22 mouse cellular contexts compared by ENCODE assay signal in the genomic region with DNA sequence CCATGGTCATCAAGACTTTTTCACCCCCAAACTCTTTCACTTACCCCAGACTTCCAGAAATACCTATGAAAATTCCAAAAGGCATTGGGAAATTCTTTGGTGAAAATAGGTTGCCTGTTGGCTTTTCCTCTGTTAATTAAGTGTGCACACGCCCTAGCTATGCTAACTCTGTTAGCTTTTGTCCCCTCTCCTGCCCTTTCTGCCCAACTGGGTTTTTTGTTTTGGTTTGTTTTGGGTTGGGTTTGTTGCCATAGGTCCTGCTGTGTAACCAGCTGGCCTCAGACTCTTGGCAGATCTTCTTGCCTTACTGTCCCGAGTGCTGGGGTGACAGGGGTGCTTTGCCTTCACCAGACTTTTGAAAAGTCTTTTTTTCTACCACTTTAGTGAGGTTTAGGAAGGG. TPM values are rescaled to one million over a fixed set of nuclear protein-coding genes. Genes with fewer than 3 reads are reported as not detected.
A peak's percentile ranks its signal among the peaks of the same experiment; 100 is the strongest.
DNase-seq lines count a peak whose midpoint lies in the region; ATAC-seq and TF ChIP-seq lines count a peak whose summit lies in the region.
"Had no signal": no experiment of that assay in that cellular context is flagged by ENCODE, and none has a peak within 500 bp of the region (broad histone marks: within the 10 kb centered on the region; RNA-seq: fewer than 3 reads in every experiment).

No protein-coding gene starts in this region.

- H3K36me3 ChIP-seq in hindbrain, postnatal 0 days (ENCODE audit: insufficient read depth, low read length), result no peaks in the 10 kb centered on the region
- no peaks in the 10 kb centered on the region for H3K36me3 ChIP-seq in hindbrain, embryonic 12.5 days
- H3K36me3 ChIP-seq: heart, embryonic 12.5 days; limb, embryonic 15.5 days; midbrain, embryonic 10.5 days; neural tube, embryonic 13.5 days had no signal

- no peak overlapping the region for H3K4me2 ChIP-seq in hindbrain, postnatal 0 days (ENCODE audit: low read depth, low read length)
- H3K4me2 ChIP-seq in hindbrain, embryonic 12.5 days (replicated peaks), result no peak overlapping the region
- H3K4me2 ChIP-seq: heart, embryonic 12.5 days; limb, embryonic 15.5 days; lung, embryonic 14.5 days; neural tube, embryonic 13.5 days had no signal

- no peak overlapping the region for H3K27ac ChIP-seq in hindbrain, postnatal 0 days
- no peak overlapping the region for H3K27ac ChIP-seq in hindbrain, embryonic 12.5 days
- H3K27ac ChIP-seq: limb, embryonic 15.5 days; midbrain, embryonic 10.5 days; neural tube, embryonic 13.5 days had no signal

- H3K4me1 ChIP-seq in hindbrain, postnatal 0 days (ENCODE audit: insufficient read depth, low read length), result no peaks in the 10 kb centered on the region; the same call in 1 of the 2 replicates
- H3K4me1 ChIP-seq in hindbrain, embryonic 12.5 days, result no peaks in the 10 kb centered on the region
- H3K4me1 ChIP-seq: heart, embryonic 12.5 days had no signal

- H3K9me3 ChIP-seq in hindbrain, postnatal 0 days (ENCODE audit: low read length), result no peaks in the 10 kb centered on the region
- no peaks in the 10 kb centered on the region for H3K9me3 ChIP-seq in hindbrain, embryonic 12.5 days (replicated peaks)
- H3K9me3 ChIP-seq: limb, embryonic 15.5 days; midbrain, embryonic 10.5 days; neural tube, embryonic 13.5 days had no signal

- no peak overlapping the region for H3K9ac ChIP-seq in hindbrain, postnatal 0 days (replicated peaks; ENCODE audit: low read length)
- H3K9ac ChIP-seq in hindbrain, embryonic 12.5 days, result no peak overlapping the region
- H3K9ac ChIP-seq: heart, embryonic 12.5 days; limb, embryonic 15.5 days; lung, embryonic 14.5 days; neural tube, embryonic 13.5 days had no signal

- ATAC-seq in hindbrain, postnatal 0 days, result no peak
- ATAC-seq in hindbrain, embryonic 12.5 days (ENCODE audit: low FRiP score), result no peak
- ATAC-seq: forebrain, embryonic 14.5 days; Patski had no signal

- TF ChIP-seq CTCF in hindbrain, postnatal 0 days (IDR thresholded peaks at IDR 0.05; ENCODE audit: low read depth), result no peak

- no peaks in the 10 kb centered on the region for H3K27me3 ChIP-seq in hindbrain, postnatal 0 days (ENCODE audit: insufficient read depth, low read length)
- H3K27me3 ChIP-seq in hindbrain, embryonic 12.5 days, result no peaks in the 10 kb centered on the region
- H3K27me3 ChIP-seq: heart, embryonic 12.5 days; limb, embryonic 15.5 days; neural tube, embryonic 13.5 days had no signal

- WGBS in hindbrain, postnatal 0 days, result 9% methylated on average over 2 of the region's 2 CpGs
- WGBS in hindbrain, embryonic 12.5 days, result 4% methylated on average over 2 of the region's 2 CpGs

- DNase-seq in hindbrain, postnatal 0 days (ENCODE audit: low spot score), result peak; percentile 22
- peak; percentile 40 for DNase-seq in MN1 (ENCODE audit: low spot score)
- DNase-seq in cerebellum, adult 11-12 months, result peak; percentile 87
- peak; percentile 84 to 86 for DNase-seq in cerebellum, postnatal 25 days
- no peak for DNase-seq in left cerebral cortex, adult 9 months (ENCODE audit: low spot score in 2 of 2)
- DNase-seq in embryo, embryonic 9.5 days (ENCODE audit: extremely low spot score), result no peak
- no peak for DNase-seq in urinary bladder, postnatal 10 days (ENCODE audit: low spot score)
- DNase-seq: adrenal gland, adult 2 months; gastrocnemius, postnatal 36 days; kidney, adult 9 months; kidney, postnatal 36 days; lung, embryonic 14.5 days had no signal

- H3K4me3 ChIP-seq in hindbrain, postnatal 0 days (ENCODE audit: low read length), result no peak overlapping the region
- no peak overlapping the region for H3K4me3 ChIP-seq in hindbrain, embryonic 12.5 days
- H3K4me3 ChIP-seq: erythroblast, embryonic 14.5 days; heart, embryonic 12.5 days; limb, embryonic 15.5 days; midbrain, embryonic 10.5 days; neural tube, embryonic 13.5 days had no signal

RNA-seq across cellular contexts. Expression of a gene that starts 13.7 kb away (rescaled TPM):
- total RNA-seq in hindbrain, postnatal 0 days (2014; rRNA removed), result 52.9 and 56.2 TPM in 2 replicates
- 22.3 and 22.7 TPM in 2 replicates for polyA plus RNA-seq in hindbrain, postnatal 0 days (2015; fragmentation: Nextera tagmentation; extraction: Ambion mirVana)
- polyA plus RNA-seq in hindbrain, embryonic 12.5 days (2016; fragmentation: Nextera tagmentation; extraction: Ambion mirVana), result 25.9 and 26.8 TPM in 2 replicates

RNA-seq across cellular contexts. Expression of a gene that starts 29.3 kb away (rescaled TPM):
- total RNA-seq in hindbrain, postnatal 0 days (2014; rRNA removed), result not detected in 2 replicates
- not detected in 2 replicates for polyA plus RNA-seq in hindbrain, postnatal 0 days (2015; fragmentation: Nextera tagmentation; extraction: Ambion mirVana)
- not detected in 2 replicates for polyA plus RNA-seq in hindbrain, embryonic 12.5 days (2016; fragmentation: Nextera tagmentation; extraction: Ambion mirVana)
- total RNA-seq: gastrocnemius, postnatal 36 days; layer of hippocampus, postnatal 10 days; left cerebral cortex, postnatal 14 days had no signal
- polyA plus RNA-seq: erythroblast, embryonic 14.5 days; forebrain, embryonic 14.5 days; heart, embryonic 12.5 days; lung, embryonic 14.5 days; midbrain, embryonic 10.5 days; neural tube, embryonic 13.5 days; Patski had no signal

Comparison
In these comparisons a context has a peak if more than half of its experiments do, and no peak if none do; other contexts are left out.
1. DNase-seq: peak in hindbrain, postnatal 0 days (single experiment), MN1 (single experiment), cerebellum, adult 11-12 months (single experiment) and cerebellum, postnatal 25 days (2 of 2); none in left cerebral cortex, adult 9 months (0 of 2), embryo, embryonic 9.5 days (single experiment) and urinary bladder, postnatal 10 days (single experiment).